Mouse (Mus musculus) liver, embryonic 12.5 days (tissue): ENCODE measurements around the gene Snx14. TPM values are rescaled to one million over a fixed set of nuclear protein-coding genes. Genes with fewer than 3 reads are reported as not detected.

Experiments used
- ATAC-seq: fragments of 200-750 bp; cut with Nextera tagmentation; 2 replicates; pipeline ENCODE4 v1.8.0; 2017; ENCODE audit warnings: moderate number of reproducible peaks, mild to moderate bottlenecking, moderate library complexity
- H3K27ac ChIP-seq: fragments of 300-500 bp; sonication (generic); 2 replicates; pipeline ENCODE4 v1.5.1; 2016; ENCODE audit warnings: mild to moderate bottlenecking
- H3K27me3 ChIP-seq: fragments of 300-500 bp; sonication (generic); replicated peaks from 2 replicates; pipeline ENCODE4 v1.6.1; 2016; ENCODE audit warnings: mild to moderate bottlenecking, moderate library complexity
- H3K36me3 ChIP-seq: fragments of 300-500 bp; sonication (generic); 2 replicates; pipeline ENCODE4 v1.6.1; 2016; ENCODE audit warnings: mild to moderate bottlenecking, moderate library complexity
- H3K4me1 ChIP-seq: fragments of 300-500 bp; sonication (generic); 2 replicates; pipeline ENCODE4 v1.6.1; 2016
- H3K4me2 ChIP-seq: fragments of 300-500 bp; sonication (generic); 2 replicates; pipeline ENCODE4 v1.6.1; 2016; ENCODE audit warnings: mild to moderate bottlenecking, moderate library complexity
- H3K4me3 ChIP-seq: fragments of 300-500 bp; sonication (generic); 2 replicates; pipeline ENCODE4 v1.5.1; 2016; ENCODE audit warnings: mild to moderate bottlenecking, moderate library complexity
- H3K9ac ChIP-seq: fragments of 300-500 bp; sonication (generic); 2 replicates; pipeline ENCODE4 v1.6.1; 2016; ENCODE audit warnings: mild to moderate bottlenecking, moderate library complexity
- H3K9me3 ChIP-seq: fragments of 300-500 bp; sonication (generic); replicated peaks from 2 replicates; pipeline ENCODE4 v1.6.1; 2016; ENCODE audit warnings: mild to moderate bottlenecking, moderate library complexity
- WGBS: fragments of 180-500 bp; shearing (Covaris S2); methylation state at CpG from one replicate; pipeline ENCODE4 v1.1.7; 2016; ENCODE audit not compliant: insufficient replicate concordance; 5-methylcytosine and 5-hydroxymethylcytosine counted together
- polyA plus RNA-seq: library from polyadenylated mRNA; unstranded; fragments of >200 nt; fragmentation: Nextera tagmentation; extraction: Ambion mirVana; gene quantifications from 2 replicates; pipeline ENCODE4 v1.2.1, GENCODE M21; 2016

Gene Snx14
- polyA plus RNA-seq, 1 experiment from 2014 or later, result 16.0 TPM

- Histone ChIP-seq H3K4me3 (no peak overlapping the region), H3K9ac (no peak overlapping the region), H3K4me2 (no peak overlapping the region), H3K27ac (no peak overlapping the region), H3K9me3 (no peaks in the 10 kb centered on the region), H3K36me3 (peaks cover 29% of the 10 kb centered on the region), H3K4me1 (peaks cover 2% of the 10 kb centered on the region; the same call in 1 of the 2 replicates), H3K27me3 (no peaks in the 10 kb centered on the region)
- peak; percentile 67 for ATAC-seq
- 22% methylated on average over 7 of the region's 7 CpGs for WGBS
Observed at GRCm38 (mm10) chr9:88380076-88380475, 58.7 kb downstream of the Snx14 start.

GRCm38 (mm10) chr9:88379057-88379456, 59.7 kb downstream of the Snx14 start:
- peaks cover 27% of the 10 kb centered on the region for H3K36me3 ChIP-seq
- H3K27ac ChIP-seq, result no peak overlapping the region
- no peak overlapping the region for H3K9ac ChIP-seq
- ATAC-seq, result no peak
- H3K4me2 ChIP-seq, result no peak overlapping the region
- H3K9me3 ChIP-seq, result no peaks in the 10 kb centered on the region
- H3K27me3 ChIP-seq, result no peaks in the 10 kb centered on the region
- H3K4me1 ChIP-seq, result peaks cover 2% of the 10 kb centered on the region; the same call in 1 of the 2 replicates
- no peak overlapping the region for H3K4me3 ChIP-seq
- WGBS, result 42% methylated on average over 3 of the region's 3 CpGs

GRCm38 (mm10) chr9:88377483-88377882, 61.3 kb downstream of the Snx14 start:
- Histone ChIP-seq H3K4me3 (no peak overlapping the region), H3K9me3 (no peaks in the 10 kb centered on the region), H3K36me3 (peaks cover 16% of the 10 kb centered on the region), H3K9ac (no peak overlapping the region), H3K27ac (no peak overlapping the region), H3K4me2 (no peak overlapping the region), H3K4me1 (peaks cover 2% of the 10 kb centered on the region; the same call in 1 of the 2 replicates), H3K27me3 (no peaks in the 10 kb centered on the region)
- 63% methylated on average over 5 of the region's 5 CpGs for WGBS
- ATAC-seq, result no peak

DNA sequence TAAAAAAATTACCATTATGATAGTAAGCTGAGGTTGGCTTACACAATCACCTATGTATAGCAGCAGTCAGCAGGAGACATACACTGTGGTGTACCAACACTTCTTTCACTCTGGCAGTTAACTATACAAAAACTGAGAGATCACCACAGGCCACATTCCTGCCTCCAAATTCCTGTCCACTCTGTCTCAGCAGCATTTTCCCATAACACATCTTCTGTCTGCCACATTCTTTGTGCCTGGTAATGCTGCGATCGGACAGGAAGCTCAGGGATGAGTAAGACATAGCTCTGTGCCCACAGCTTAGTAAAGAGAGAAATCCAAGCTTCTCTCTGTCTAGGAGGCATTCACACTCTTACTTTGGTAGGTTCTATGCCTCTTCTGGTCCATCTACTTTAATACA, 65.8 kb downstream of the Snx14 start:
- Histone ChIP-seq H3K27me3 (no peaks in the 10 kb centered on the region), H3K36me3 (peaks cover 3% of the 10 kb centered on the region; the same call in 1 of the 2 replicates), H3K27ac (no peak overlapping the region), H3K4me1 (no peaks in the 10 kb centered on the region), H3K4me2 (no peak overlapping the region), H3K9me3 (no peaks in the 10 kb centered on the region), H3K4me3 (no peak overlapping the region), H3K9ac (no peak overlapping the region)
- 81% methylated on average over 2 of the region's 2 CpGs for WGBS
- no peak for ATAC-seq

GRCm38 (mm10) chr9:88371201-88371600, 67.6 kb downstream of the Snx14 start:
- Histone ChIP-seq H3K27me3 (no peaks in the 10 kb centered on the region), H3K36me3 (0 out of 2 replicates have a peak, but pooled peaks cover 3% of the 10 kb centered on the region), H3K4me1 (no peaks in the 10 kb centered on the region), H3K4me2 (no peak overlapping the region), H3K4me3 (no peak overlapping the region), H3K27ac (no peak overlapping the region), H3K9ac (no peak overlapping the region), H3K9me3 (no peaks in the 10 kb centered on the region)
- no peak for ATAC-seq
- WGBS, result 56% methylated on average over 2 of the region's 2 CpGs

GRCm38 (mm10) chr9:88369666-88370065, 69.1 kb downstream of the Snx14 start:
- H3K36me3 ChIP-seq, result 0 out of 2 replicates have a peak, but pooled peaks cover 1% of the 10 kb centered on the region
- H3K27ac ChIP-seq, result no peak overlapping the region
- no peak overlapping the region for H3K4me3 ChIP-seq
- no peak overlapping the region for H3K9ac ChIP-seq
- H3K27me3 ChIP-seq, result no peaks in the 10 kb centered on the region
- WGBS, result 85% methylated on average over 2 of the region's 2 CpGs
- no peaks in the 10 kb centered on the region for H3K9me3 ChIP-seq
- no peak for ATAC-seq
- H3K4me2 ChIP-seq, result no peak overlapping the region
- no peaks in the 10 kb centered on the region for H3K4me1 ChIP-seq

DNA sequence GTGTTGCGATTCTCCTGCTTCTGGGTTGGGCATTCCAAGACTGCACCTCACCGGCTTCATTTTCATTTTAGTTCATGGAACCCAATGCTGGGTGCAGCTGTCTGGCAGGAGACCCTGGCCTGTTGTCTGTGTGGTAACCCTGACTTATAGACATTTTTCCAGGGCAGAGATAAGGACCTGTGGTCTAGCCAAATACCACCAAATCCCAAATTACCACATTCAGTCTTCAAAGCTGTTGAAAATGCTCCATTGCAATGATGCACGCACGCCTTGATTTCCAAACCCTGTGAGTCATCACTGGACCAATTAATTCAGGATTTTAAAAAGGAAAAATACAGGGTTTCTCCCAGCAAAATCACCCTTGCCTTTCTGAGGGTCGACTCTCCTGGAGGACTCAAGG, 70.3 kb downstream of the Snx14 start:
- no peak overlapping the region for H3K9ac ChIP-seq
- H3K4me2 ChIP-seq, result no peak overlapping the region
- H3K9me3 ChIP-seq, result no peaks in the 10 kb centered on the region
- no peak for ATAC-seq
- H3K27ac ChIP-seq, result no peak overlapping the region
- H3K36me3 ChIP-seq, result no peaks in the 10 kb centered on the region
- no peak overlapping the region for H3K4me3 ChIP-seq
- 74% methylated on average over 5 of the region's 5 CpGs for WGBS
- no peaks in the 10 kb centered on the region for H3K27me3 ChIP-seq
- H3K4me1 ChIP-seq, result no peaks in the 10 kb centered on the region

DNA sequence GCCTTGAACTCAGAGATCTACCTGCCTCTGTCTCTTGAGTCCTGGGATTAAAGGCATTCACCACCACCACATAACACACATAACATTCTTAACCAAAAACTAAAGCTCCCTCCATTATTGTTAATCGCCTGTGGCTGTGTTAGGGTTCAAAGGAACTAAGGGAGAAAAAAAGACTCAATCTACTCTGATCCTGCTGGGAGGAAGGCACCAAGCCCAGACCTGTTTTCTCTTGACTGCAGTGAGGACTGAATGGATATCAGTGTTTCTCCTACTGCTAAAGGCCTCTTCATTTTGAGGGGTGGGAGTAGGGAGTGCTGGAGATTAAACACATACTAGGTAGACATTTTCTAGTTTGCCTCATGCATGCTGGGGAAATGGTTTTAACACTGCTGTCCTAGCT, 71.0 kb downstream of the Snx14 start:
- Histone ChIP-seq H3K27ac (no peak overlapping the region), H3K9me3 (no peaks in the 10 kb centered on the region), H3K4me1 (peaks cover 4% of the 10 kb centered on the region; the same call in 1 of the 2 replicates), H3K9ac (no peak overlapping the region), H3K27me3 (no peaks in the 10 kb centered on the region), H3K4me3 (no peak overlapping the region), H3K36me3 (no peaks in the 10 kb centered on the region), H3K4me2 (no peak overlapping the region)
- 60% methylated on average over 1 of the region's 1 CpGs for WGBS
- no peak for ATAC-seq

DNA sequence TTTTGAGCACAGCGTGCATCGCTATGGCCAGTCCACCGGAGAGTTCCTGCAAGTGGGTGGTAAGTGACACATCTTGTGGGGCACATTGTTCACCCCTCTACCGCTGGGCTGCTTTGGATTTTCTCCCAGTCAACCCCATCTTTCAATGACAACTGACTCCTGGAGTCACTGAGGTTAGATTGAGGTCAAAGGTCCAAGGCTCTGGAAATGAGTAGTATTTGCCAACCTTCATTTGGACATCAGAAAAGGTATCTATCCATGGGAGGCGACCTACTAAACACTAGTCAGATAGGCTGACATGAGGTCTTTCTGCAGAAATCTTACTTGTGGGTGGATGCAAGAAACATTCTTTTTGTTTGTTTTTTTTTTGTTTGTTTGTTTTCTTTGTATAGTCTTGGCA, 71.4 kb downstream of the Snx14 start:
- WGBS, result 80% methylated on average over 5 of the region's 5 CpGs
- ATAC-seq, result peak; percentile 31; the same call in 1 of the 2 replicates
- Histone ChIP-seq H3K4me1 (peaks cover 8% of the 10 kb centered on the region), H3K9ac (no peak overlapping the region), H3K27ac (no peak overlapping the region), H3K4me3 (no peak overlapping the region), H3K9me3 (no peaks in the 10 kb centered on the region), H3K27me3 (no peaks in the 10 kb centered on the region), H3K4me2 (no peak overlapping the region), H3K36me3 (no peaks in the 10 kb centered on the region)

- H3K9me3 ChIP-seq, result no peaks in the 10 kb centered on the region
- ATAC-seq, result peak; percentile 67; the same call in 1 of the 2 replicates
Observed at GRCm38 (mm10) chr9:88366819-88367218, 71.9 kb downstream of the Snx14 start.

GRCm38 (mm10) chr9:88366308-88366707, 72.5 kb downstream of the Snx14 start:
- Histone ChIP-seq H3K4me1 (peaks cover 19% of the 10 kb centered on the region), H3K36me3 (no peaks in the 10 kb centered on the region), H3K27ac (no peak overlapping the region), H3K27me3 (no peaks in the 10 kb centered on the region), H3K9ac (no peak overlapping the region), H3K4me2 (no peak overlapping the region), H3K4me3 (no peak overlapping the region), H3K9me3 (no peaks in the 10 kb centered on the region)
- WGBS, result 68% methylated on average over 4 of the region's 4 CpGs
- no peak for ATAC-seq

More at GRCm38 (mm10) chr9:88366819-88367218, 71.9 kb downstream of the Snx14 start:
- Histone ChIP-seq H3K27me3 (no peaks in the 10 kb centered on the region), H3K4me1 (peaks cover 13% of the 10 kb centered on the region), H3K9ac (no peak overlapping the region), H3K4me3 (no peak overlapping the region), H3K27ac (no peak overlapping the region), H3K4me2 (no peak overlapping the region), H3K36me3 (no peaks in the 10 kb centered on the region)
- 63% methylated on average over 4 of the region's 4 CpGs for WGBS

DNA sequence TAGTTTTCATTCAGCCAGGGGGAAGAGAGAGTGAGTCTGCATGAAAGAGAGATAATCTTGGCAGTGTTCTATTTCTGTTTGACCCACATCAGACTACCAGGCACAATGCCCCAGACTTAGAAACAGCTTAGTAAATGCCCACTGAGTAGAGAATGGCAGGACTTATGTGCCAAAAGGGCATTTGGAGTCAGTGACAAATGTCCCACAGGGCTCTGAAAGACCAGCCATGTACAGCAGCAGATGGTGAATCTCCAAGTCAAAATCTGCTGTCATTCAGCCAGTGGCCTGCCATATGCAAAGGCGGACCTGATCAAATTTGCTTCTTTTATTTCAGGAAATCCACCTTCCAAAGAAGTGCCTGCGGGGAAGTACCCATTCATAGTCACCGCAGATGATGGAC, 75.7 kb downstream of the Snx14 start:
- ATAC-seq, result no peak
- H3K4me2 ChIP-seq, result no peak overlapping the region
- H3K4me1 ChIP-seq, result peaks cover 33% of the 10 kb centered on the region
- no peak overlapping the region for H3K9ac ChIP-seq
- H3K4me3 ChIP-seq, result no peak overlapping the region
- H3K27me3 ChIP-seq, result no peaks in the 10 kb centered on the region
- H3K9me3 ChIP-seq, result no peaks in the 10 kb centered on the region
- H3K27ac ChIP-seq, result no peak overlapping the region
- no peaks in the 10 kb centered on the region for H3K36me3 ChIP-seq
- 84% methylated on average over 3 of the region's 3 CpGs for WGBS
